8 mouse cellular contexts compared by ENCODE assay signal in genomic region chr10:60191796-60192195, GRCm38 (mm10). TPM values are rescaled to one million over a fixed set of nuclear protein-coding genes. Genes with fewer than 3 reads are reported as not detected.
DNase-seq lines count a peak whose midpoint lies in the region; ATAC-seq lines count a peak whose summit lies in the region.

No protein-coding gene starts in this region.

- H3K27me3 ChIP-seq in intestine, embryonic 15.5 days (replicated peaks) = no peaks in the 10 kb centered on the region

- H3K36me3 ChIP-seq in intestine, embryonic 15.5 days = no peaks in the 10 kb centered on the region

- peak overlapping the region; percentile 32 for H3K4me3 ChIP-seq in intestine, embryonic 15.5 days (replicated peaks)

- intact Hi-C loops in left cerebral cortex, postnatal 14 days (cut with DNase I) = loop anchor here (2.0 to 5.0 kb wide), 2 partner anchors 39 to 47 kb away; no protein-coding TSS in a partner anchor

- H3K4me1 ChIP-seq in intestine, embryonic 15.5 days (replicated peaks) = peaks cover 36% of the 10 kb centered on the region

- H3K9ac ChIP-seq in intestine, embryonic 15.5 days = no peak overlapping the region

- WGBS in intestine, embryonic 15.5 days = under 1% methylated on average over 17 of the region's 17 CpGs

- no peaks in the 10 kb centered on the region for H3K9me3 ChIP-seq in intestine, embryonic 15.5 days

- H3K27ac ChIP-seq in intestine, embryonic 15.5 days = no peak overlapping the region

- peak overlapping the region; percentile 79 for H3K4me2 ChIP-seq in intestine, embryonic 15.5 days (replicated peaks)

- peak; percentile 46 for DNase-seq in T-cell, adult 2 months (ENCODE audit: low spot score)
- DNase-seq in cerebellum, postnatal 4 days (ENCODE audit: low spot score in 2 of 2) = peak; percentile 73 to 81
- peak; percentile 81 for DNase-seq in gastrocnemius, postnatal 10 days
- peak; percentile 87 for DNase-seq in left cerebral cortex, postnatal 14 days (ENCODE audit: low spot score in 2 of 2)
- peak; percentile 86 to 89 for DNase-seq in right cerebral cortex, postnatal 10 days (ENCODE audit: low spot score in 2 of 2)
- DNase-seq in urinary bladder, postnatal 4 days (ENCODE audit: low spot score in 2 of 2) = peak; percentile 65 to 83

- peak; percentile 55 for ATAC-seq in intestine, embryonic 15.5 days
- peak; percentile 86 for ATAC-seq in megakaryocyte-erythroid progenitor cell, adult 5-6 weeks (replicated peaks; ENCODE audit: low FRiP score, low TSS enrichment, poor library complexity, severe bottlenecking)

RNA-seq across cellular contexts. Expression of gene Chst3, which starts 27.3 kb away (rescaled TPM):
- total RNA-seq in gastrocnemius, postnatal 10 days (2021) = 1 to 10 TPM; 1.9 to 2.1 TPM
- 1.9 TPM in 2 replicates for polyA plus RNA-seq in intestine, embryonic 15.5 days (2015; fragmentation: Nextera tagmentation; extraction: Ambion mirVana)
- total RNA-seq in left cerebral cortex, postnatal 14 days (2021) = 1 to 10 TPM; 2.2 to 2.6 TPM
- 0.40 and 5.4 TPM in 2 replicates for total RNA-seq in megakaryocyte-erythroid progenitor cell, adult 5-6 weeks (2014; fragmentation: Nextera tagmentation)
- 0.11 TPM in 1 of 2 replicates, not detected in the other for total RNA-seq in megakaryocyte-erythroid progenitor cell, adult 5-6 weeks (2017)
